Mouse (Mus musculus) olfactory bulb, adult 2 months (tissue): ENCODE data around the gene Phb.

Experiments used
- CTCF ChIP-seq: fragments of 200-500 bp; IDR thresholded peaks from 2 replicates; pipeline ENCODE4 v1.5.1; 2012; ENCODE audit warnings: low read depth, mild to moderate bottlenecking, low read length, moderate library complexity; ENCODE audit not compliant: insufficient read depth
- POLR2A ChIP-seq: fragments of 200-500 bp; IDR thresholded peaks from 2 replicates; pipeline ENCODE4 v1.6.1; 2012; ENCODE audit warnings: mild to moderate bottlenecking, low read depth, low read length, moderate library complexity; ENCODE audit not compliant: insufficient read depth

DNA sequence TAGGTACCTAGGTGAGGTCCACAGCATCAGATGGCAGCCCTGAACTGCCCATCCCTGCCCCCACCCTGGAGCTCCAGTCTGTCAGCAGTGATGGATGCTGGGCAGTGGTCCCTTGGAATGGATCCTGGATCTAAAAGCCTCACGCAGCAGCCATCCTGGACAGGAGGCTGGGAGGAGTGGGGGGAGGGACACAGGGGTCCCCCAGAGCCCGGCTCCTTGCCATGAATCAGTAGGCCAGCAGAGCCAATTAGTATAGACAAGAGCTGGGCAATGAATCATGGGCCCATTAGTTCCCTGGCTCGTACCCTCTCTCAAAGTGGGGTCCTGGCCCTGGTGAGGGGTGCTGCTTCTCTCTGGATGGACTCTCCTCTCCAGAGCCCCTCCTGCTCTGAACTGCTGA is 47.7 kb upstream of the Phb start:
- TF ChIP-seq CTCF, result no peak
- TF ChIP-seq POLR2A, result no peak
